Mouse (Mus musculus): ENCODE data around the gene Casz1. TPM values are rescaled to one million over a fixed set of nuclear protein-coding genes. Genes with fewer than 3 reads are reported as not detected.

Casz1 gene
- polyA plus RNA-seq, 1 experiment from 2014 or later: 7.8 TPM

DNA sequence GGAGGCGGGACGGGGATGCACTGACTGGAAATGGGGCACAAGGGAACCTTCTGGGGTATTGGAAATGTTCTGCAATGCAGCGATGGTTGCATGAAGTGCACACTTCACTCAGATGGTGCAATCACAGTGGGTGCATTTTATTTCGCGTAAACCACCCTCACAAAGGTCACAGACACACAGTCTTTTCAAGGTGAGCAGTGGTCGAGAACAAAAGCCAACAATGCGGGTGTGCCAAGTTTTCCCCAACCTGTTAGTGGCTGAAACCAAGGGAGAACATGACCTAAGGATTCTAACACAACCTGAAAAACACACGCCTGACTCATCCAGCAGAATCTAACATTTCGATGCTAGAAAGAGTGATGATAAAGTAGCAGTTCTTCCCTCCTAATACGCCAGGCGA lies 174.7 kb downstream of the Casz1 start:
- WGBS: 72% methylated on average over 11 of the region's 11 CpGs
- no peak overlapping the region for H3K9ac ChIP-seq (ENCODE audit: low read depth, low read length)
- ATAC-seq (ENCODE audit: low read depth): no peak
- no peak for DNase-seq (ENCODE audit: low spot score)
- H3K9me3 ChIP-seq (ENCODE audit: control insufficient read depth, low read length): no peaks in the 10 kb centered on the region
- no peaks in the 10 kb centered on the region for H3K27me3 ChIP-seq (replicated peaks; ENCODE audit: control insufficient read depth, insufficient read depth, low read length)
- no peak overlapping the region for H3K27ac ChIP-seq (replicated peaks; ENCODE audit: low read depth, low read length)
- H3K4me1 ChIP-seq (ENCODE audit: control insufficient read depth, insufficient read depth, low read length): 0 out of 2 replicates have a peak, but pooled peaks cover 14% of the 10 kb centered on the region
- peaks cover 7% of the 10 kb centered on the region; the same call in 1 of the 2 replicates for H3K36me3 ChIP-seq (ENCODE audit: control insufficient read depth, insufficient read depth, low read length)
- H3K4me2 ChIP-seq (ENCODE audit: low read depth, low read length): no peak overlapping the region
- H3K4me3 ChIP-seq (ENCODE audit: low read depth, low read length): no peak overlapping the region

- no peak overlapping the region for H3K4me3 ChIP-seq (ENCODE audit: low read depth, low read length)
- no peaks in the 10 kb centered on the region for H3K9me3 ChIP-seq (ENCODE audit: control insufficient read depth, low read length)
- H3K9ac ChIP-seq (ENCODE audit: low read depth, low read length): no peak overlapping the region
- no peak overlapping the region for H3K4me2 ChIP-seq (ENCODE audit: low read depth, low read length)
- no peak for DNase-seq (ENCODE audit: low spot score)
- no peak overlapping the region for H3K27ac ChIP-seq (replicated peaks; ENCODE audit: low read depth, low read length)
- 62% methylated on average over 11 of the region's 11 CpGs for WGBS
- ATAC-seq (ENCODE audit: low read depth): no peak
- peaks cover 17% of the 10 kb centered on the region; the same call in 1 of the 2 replicates for H3K4me1 ChIP-seq (ENCODE audit: control insufficient read depth, insufficient read depth, low read length)
- peaks cover 8% of the 10 kb centered on the region; the same call in 1 of the 2 replicates for H3K36me3 ChIP-seq (ENCODE audit: control insufficient read depth, insufficient read depth, low read length)
- no peaks in the 10 kb centered on the region for H3K27me3 ChIP-seq (replicated peaks; ENCODE audit: control insufficient read depth, insufficient read depth, low read length)
These were observed 175.6 kb downstream of the Casz1 start for GRCm38 (mm10) chr4:148979837-148980236.

DNA sequence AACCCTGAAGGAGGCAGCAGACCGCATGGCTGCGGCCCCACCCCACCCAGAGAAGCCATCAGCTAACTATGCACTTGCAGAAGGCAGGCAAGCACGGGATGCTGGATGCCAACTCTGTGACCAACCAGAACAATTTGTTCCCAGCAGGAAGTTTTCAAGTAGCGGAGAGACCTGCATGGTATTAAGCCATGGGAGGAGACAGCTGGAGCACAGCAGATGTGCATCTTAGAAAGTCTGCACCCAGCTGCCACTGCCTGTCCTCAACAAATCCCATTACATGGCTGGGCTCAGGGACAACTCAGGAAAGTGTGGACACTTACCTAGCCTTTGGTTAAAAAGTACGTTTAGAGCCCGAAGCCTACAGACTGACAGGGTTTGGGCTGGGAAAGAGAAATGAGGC lies 178.0 kb downstream of the Casz1 start:
- H3K4me1 ChIP-seq (ENCODE audit: control insufficient read depth, insufficient read depth, low read length): peaks cover 40% of the 10 kb centered on the region
- peak; percentile 85 for DNase-seq (ENCODE audit: low spot score)

GRCm38 (mm10) chr4:148984701-148985540 lies 180.7 kb downstream of the Casz1 start:
- Histone ChIP-seq H3K4me3 (ENCODE audit: low read depth, low read length) (no peak overlapping the region), H3K27me3 (replicated peaks; ENCODE audit: control insufficient read depth, insufficient read depth, low read length) (no peaks in the 10 kb centered on the region), H3K4me1 (ENCODE audit: control insufficient read depth, insufficient read depth, low read length) (peaks cover 33% of the 10 kb centered on the region), H3K4me2 (ENCODE audit: low read depth, low read length) (no peak overlapping the region), H3K9me3 (ENCODE audit: control insufficient read depth, low read length) (no peaks in the 10 kb centered on the region), H3K27ac (replicated peaks; ENCODE audit: low read depth, low read length) (no peak overlapping the region), H3K36me3 (ENCODE audit: control insufficient read depth, insufficient read depth, low read length) (peaks cover 8% of the 10 kb centered on the region; the same call in 1 of the 2 replicates), H3K9ac (ENCODE audit: low read depth, low read length) (no peak overlapping the region)
- 28% methylated on average over 19 of the region's 19 CpGs for WGBS
- DNase-seq (ENCODE audit: low spot score) (peak; percentile 34), ATAC-seq (ENCODE audit: low read depth) (peak; percentile 13; the same call in 1 of the 2 replicates)

More for the DNA sequence above, 178.0 kb downstream of the Casz1 start:
- no peaks in the 10 kb centered on the region for H3K27me3 ChIP-seq (replicated peaks; ENCODE audit: control insufficient read depth, insufficient read depth, low read length)
- H3K4me3 ChIP-seq (ENCODE audit: low read depth, low read length): no peak overlapping the region
- H3K36me3 ChIP-seq (ENCODE audit: control insufficient read depth, insufficient read depth, low read length): peaks cover 8% of the 10 kb centered on the region; the same call in 1 of the 2 replicates
- no peak overlapping the region for H3K4me2 ChIP-seq (ENCODE audit: low read depth, low read length)
- 53% methylated on average over 6 of the region's 6 CpGs for WGBS
- H3K9ac ChIP-seq (ENCODE audit: low read depth, low read length): no peak overlapping the region
- no peak overlapping the region for H3K27ac ChIP-seq (replicated peaks; ENCODE audit: low read depth, low read length)
- H3K9me3 ChIP-seq (ENCODE audit: control insufficient read depth, low read length): no peaks in the 10 kb centered on the region
- ATAC-seq (ENCODE audit: low read depth): peak; percentile 56; the same call in 1 of the 2 replicates

GRCm38 (mm10) chr4:148985541-148986476 lies 181.6 kb downstream of the Casz1 start:
- ATAC-seq (ENCODE audit: low read depth): 0 out of 2 replicates have a peak, but pooled peaks have one; percentile 14
- Histone ChIP-seq H3K27me3 (replicated peaks; ENCODE audit: control insufficient read depth, insufficient read depth, low read length) (no peaks in the 10 kb centered on the region), H3K27ac (replicated peaks; ENCODE audit: low read depth, low read length) (no peak overlapping the region), H3K36me3 (ENCODE audit: control insufficient read depth, insufficient read depth, low read length) (peaks cover 8% of the 10 kb centered on the region; the same call in 1 of the 2 replicates), H3K4me2 (ENCODE audit: low read depth, low read length) (no peak overlapping the region), H3K4me1 (ENCODE audit: control insufficient read depth, insufficient read depth, low read length) (peaks cover 32% of the 10 kb centered on the region), H3K9ac (ENCODE audit: low read depth, low read length) (no peak overlapping the region; the same call in 1 of the 2 replicates), H3K9me3 (ENCODE audit: control insufficient read depth, low read length) (no peaks in the 10 kb centered on the region), H3K4me3 (ENCODE audit: low read depth, low read length) (no peak overlapping the region)
- DNase-seq (ENCODE audit: low spot score): peak; percentile 20
- WGBS: 28% methylated on average over 24 of the region's 24 CpGs

- no peak overlapping the region for H3K4me3 ChIP-seq (ENCODE audit: low read depth, low read length)
- 20% methylated on average over 2 of the region's 2 CpGs for WGBS
- DNase-seq (ENCODE audit: low spot score) (no peak), ATAC-seq (ENCODE audit: low read depth) (no peak)
- H3K27ac ChIP-seq (replicated peaks; ENCODE audit: low read depth, low read length): no peak overlapping the region
- H3K9me3 ChIP-seq (ENCODE audit: control insufficient read depth, low read length): no peaks in the 10 kb centered on the region
- no peaks in the 10 kb centered on the region for H3K27me3 ChIP-seq (replicated peaks; ENCODE audit: control insufficient read depth, insufficient read depth, low read length)
- no peaks in the 10 kb centered on the region for H3K36me3 ChIP-seq (ENCODE audit: control insufficient read depth, insufficient read depth, low read length)
- H3K4me1 ChIP-seq (ENCODE audit: control insufficient read depth, insufficient read depth, low read length): peaks cover 27% of the 10 kb centered on the region
- no peak overlapping the region for H3K4me2 ChIP-seq (ENCODE audit: low read depth, low read length)
- no peak overlapping the region for H3K9ac ChIP-seq (ENCODE audit: low read depth, low read length)
These were observed 185.8 kb downstream of the Casz1 start for GRCm38 (mm10) chr4:148990038-148990437.

DNA sequence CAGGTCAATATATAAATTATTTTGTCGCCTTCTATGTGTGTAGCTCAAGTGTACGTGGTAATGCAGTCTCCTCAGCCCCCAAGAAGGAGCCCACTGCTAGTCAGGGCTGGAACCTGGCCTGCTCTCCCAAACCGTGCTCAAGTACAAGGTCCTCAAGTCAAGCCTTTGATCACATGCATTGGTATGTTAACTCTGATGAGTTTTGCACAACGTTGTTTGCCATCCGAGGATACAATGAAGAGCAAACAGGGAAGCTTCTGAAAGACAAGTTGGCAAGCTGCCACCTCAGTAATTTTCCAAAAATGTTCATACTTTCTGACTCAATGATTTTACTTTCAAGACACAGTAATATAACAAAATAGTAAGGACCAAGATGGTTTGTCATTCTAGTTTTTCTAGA lies 189.7 kb downstream of the Casz1 start:
- H3K36me3 ChIP-seq (ENCODE audit: control insufficient read depth, insufficient read depth, low read length): no peaks in the 10 kb centered on the region
- no peak overlapping the region for H3K4me3 ChIP-seq (ENCODE audit: low read depth, low read length)
- H3K27ac ChIP-seq (replicated peaks; ENCODE audit: low read depth, low read length): no peak overlapping the region
- no peaks in the 10 kb centered on the region for H3K4me1 ChIP-seq (ENCODE audit: control insufficient read depth, insufficient read depth, low read length)
- H3K9ac ChIP-seq (ENCODE audit: low read depth, low read length): no peak overlapping the region
- WGBS: 61% methylated on average over 5 of the region's 5 CpGs
- H3K9me3 ChIP-seq (ENCODE audit: control insufficient read depth, low read length): no peaks in the 10 kb centered on the region
- no peak for ATAC-seq (ENCODE audit: low read depth)
- no peak overlapping the region for H3K4me2 ChIP-seq (ENCODE audit: low read depth, low read length)
- DNase-seq (ENCODE audit: low spot score): peak; percentile 34
- H3K27me3 ChIP-seq (replicated peaks; ENCODE audit: control insufficient read depth, insufficient read depth, low read length): no peaks in the 10 kb centered on the region

GRCm38 (mm10) chr4:149000746-149001145 lies 196.5 kb downstream of the Casz1 start:
- no peak for ATAC-seq (ENCODE audit: low read depth)
- Histone ChIP-seq H3K4me3 (ENCODE audit: low read depth, low read length) (no peak overlapping the region), H3K9ac (ENCODE audit: low read depth, low read length) (no peak overlapping the region), H3K27ac (replicated peaks; ENCODE audit: low read depth, low read length) (no peak overlapping the region), H3K4me2 (ENCODE audit: low read depth, low read length) (no peak overlapping the region), H3K4me1 (ENCODE audit: control insufficient read depth, insufficient read depth, low read length) (no peaks in the 10 kb centered on the region), H3K36me3 (ENCODE audit: control insufficient read depth, insufficient read depth, low read length) (no peaks in the 10 kb centered on the region), H3K27me3 (replicated peaks; ENCODE audit: control insufficient read depth, insufficient read depth, low read length) (no peaks in the 10 kb centered on the region), H3K9me3 (ENCODE audit: control insufficient read depth, low read length) (no peaks in the 10 kb centered on the region)
- DNase-seq (ENCODE audit: low spot score): no peak
- WGBS: 96% methylated on average over 6 of the region's 6 CpGs

All from embryonic facial prominence, embryonic 14.5 days (tissue).